Mouse (Mus musculus) brain, embryonic 14.5 days (tissue): ENCODE measurements around the gene Gm21970. TPM values are rescaled to one million over a fixed set of nuclear protein-coding genes. Genes with fewer than 3 reads are reported as not detected.

Experiments used
- DNase-seq: peaks from one replicate; pipeline ENCODE4 v3.0.0-alpha.2; 2011; ENCODE audit warnings: low read depth
- CTCF ChIP-seq: fragments of 200-500 bp; IDR thresholded peaks from 2 replicates; pipeline ENCODE4 v1.5.1; 2012; ENCODE audit warnings: inconsistent platforms, mild to moderate bottlenecking, moderate library complexity, borderline replicate concordance; ENCODE audit not compliant: insufficient read depth, insufficient read length; ENCODE audit errors: extremely low read depth
- POLR2A ChIP-seq: fragments of 200-500 bp; IDR thresholded peaks from 2 replicates; pipeline ENCODE4 v1.6.1; 2012; ENCODE audit warnings: mild to moderate bottlenecking, inconsistent platforms, borderline replicate concordance; ENCODE audit not compliant: poor library complexity, insufficient read depth, insufficient read length, severe bottlenecking; ENCODE audit errors: extremely low read depth
- polyA plus RNA-seq: library from polyadenylated mRNA; depleted of rRNA; stranded (reverse); fragments of >200 nt; gene quantifications from 2 replicates; pipeline ENCODE4 v1.2.3, GENCODE M21; 2012; rRNA removed

Gene Gm21970
- polyA plus RNA-seq = 0.11 TPM in 1 of 2 replicates, not detected in the other

DNA sequence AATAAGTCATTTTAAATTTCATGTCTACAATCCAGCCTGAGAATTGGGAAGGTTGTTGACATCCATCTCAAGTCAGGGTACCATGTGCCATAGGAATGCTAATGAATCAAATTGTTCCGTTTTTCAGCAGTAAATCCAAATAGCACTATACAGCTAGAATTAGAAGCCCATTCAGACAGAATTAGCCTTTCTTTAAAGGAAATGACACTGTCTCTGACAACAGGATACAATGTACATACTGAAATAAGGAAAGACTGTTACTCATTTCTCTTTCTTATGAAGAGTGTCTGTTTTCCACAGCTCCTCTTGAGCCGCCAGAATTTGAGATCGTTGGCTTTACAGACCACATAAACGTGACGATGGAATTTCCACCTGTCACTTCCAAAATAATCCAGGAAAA is at the start of gene Gm21970:
Gene Gm21970, plus strand, starts transcription at position 301 of the 400 bp plus-strand sequence.
- TF ChIP-seq CTCF (no peak), POLR2A (no peak)
- no peak for DNase-seq

DNA sequence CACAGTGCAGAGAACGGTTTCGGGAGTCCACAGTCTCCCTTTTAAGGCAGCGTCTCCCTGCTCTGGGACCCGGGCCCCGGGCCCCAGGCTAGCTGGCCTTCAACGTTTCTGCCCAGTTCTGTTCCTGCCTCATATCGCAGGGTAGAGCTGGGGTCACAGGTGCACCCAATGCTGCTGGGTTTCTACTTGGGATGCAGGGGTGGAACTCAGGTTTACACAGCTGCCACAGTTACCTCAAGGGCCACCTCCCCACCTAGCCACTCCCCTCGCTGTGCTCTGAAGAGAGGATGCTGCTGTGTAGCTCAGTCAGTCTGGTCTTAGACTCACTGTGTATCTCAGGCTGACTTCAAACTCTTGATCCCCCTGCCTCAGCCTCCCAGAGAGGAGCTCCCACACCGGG is 45.0 kb upstream of the Gm21970 start:
- TF ChIP-seq CTCF (no peak), POLR2A (no peak)
- DNase-seq = no peak

DNA sequence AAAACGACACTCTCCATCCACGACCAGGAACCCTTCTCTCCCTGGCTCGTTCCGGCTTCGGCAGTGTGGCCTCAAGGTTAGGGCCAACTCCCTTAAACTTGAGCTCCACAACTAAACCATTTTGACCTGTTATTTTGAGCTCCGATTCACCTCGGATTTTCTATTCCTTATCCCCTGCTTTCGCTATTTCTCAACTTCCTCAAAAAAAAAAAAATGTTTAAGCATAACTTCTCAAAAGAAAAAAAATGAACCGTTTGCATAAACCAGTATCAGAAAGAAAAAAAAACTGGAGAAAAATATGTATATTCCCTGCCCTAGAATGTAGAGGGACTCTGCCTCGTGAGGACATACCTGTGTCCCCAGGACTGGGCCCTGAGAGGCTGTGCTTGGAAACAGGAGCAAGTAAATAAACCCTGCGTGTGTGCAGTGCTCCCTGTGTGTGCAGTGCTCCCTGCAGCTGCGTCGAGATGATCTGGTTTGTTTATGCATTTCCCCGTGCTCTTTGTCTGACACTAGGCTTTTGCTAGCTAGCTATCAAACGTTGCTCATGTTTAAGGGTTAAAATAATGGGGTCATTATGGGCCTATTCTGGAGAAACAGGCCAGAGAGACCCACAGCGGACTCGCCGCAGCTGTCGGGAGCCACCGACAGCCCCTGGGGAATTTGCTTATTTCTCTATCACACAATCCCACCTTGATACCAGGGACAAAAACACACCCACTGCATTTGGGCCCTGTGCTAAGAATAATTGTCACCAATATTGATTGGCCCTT is 43.8 kb upstream of the Gm21970 start:
- TF ChIP-seq POLR2A (no peak), CTCF (no peak)
- peak; percentile 63 for DNase-seq

DNA sequence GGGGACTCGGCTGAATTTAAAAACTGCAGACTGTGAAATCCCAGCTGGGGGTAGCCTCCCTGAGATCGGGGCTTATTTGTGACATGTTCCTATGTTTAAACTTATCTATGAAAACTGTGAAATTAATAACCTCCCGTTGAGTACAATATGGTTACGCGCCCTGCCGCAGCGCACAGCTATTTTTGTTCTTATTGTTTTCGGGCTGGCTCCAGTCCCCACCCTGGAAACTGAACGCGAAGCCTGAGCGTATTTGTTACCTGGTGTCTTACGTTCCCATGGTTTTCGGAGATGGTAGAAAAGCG is 43.3 kb upstream of the Gm21970 start:
- DNase-seq = no peak
- no peak for TF ChIP-seq POLR2A
- TF ChIP-seq CTCF = no peak

DNA sequence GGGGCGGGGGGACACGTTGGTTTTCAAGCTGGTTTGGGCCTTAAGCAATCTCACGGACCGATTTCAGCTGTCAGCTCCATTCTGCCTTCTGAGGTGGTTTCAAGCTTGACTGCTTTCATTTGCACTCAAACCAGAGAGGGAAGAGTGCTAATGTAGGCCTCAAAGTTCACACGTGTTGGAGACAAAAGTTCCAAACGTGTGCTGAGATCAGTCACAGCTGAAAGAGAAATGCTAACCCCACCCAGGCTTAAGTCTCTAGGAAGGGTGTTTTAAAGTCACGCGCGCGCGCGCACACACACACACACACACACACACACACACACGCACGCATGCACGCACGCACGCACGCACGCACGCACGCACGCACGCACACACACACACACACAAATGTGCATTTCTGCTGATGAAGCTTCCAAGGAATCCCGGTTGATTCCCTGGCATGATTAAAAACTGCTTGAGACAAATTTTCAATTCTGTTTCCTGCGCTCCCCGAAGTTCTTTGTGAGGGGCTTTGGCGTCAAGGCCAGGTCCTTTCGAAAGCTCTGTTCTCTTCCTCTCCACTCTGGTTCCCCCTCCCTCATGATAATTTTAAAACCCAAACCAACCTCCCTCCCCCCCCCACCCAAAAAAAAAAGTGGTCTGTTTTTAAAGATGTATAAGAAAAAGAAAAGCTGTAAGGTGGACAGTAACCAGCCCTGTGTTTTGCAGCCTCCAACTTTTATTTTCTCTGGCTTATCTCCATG is 42.8 kb upstream of the Gm21970 start:
- TF ChIP-seq CTCF (no peak), POLR2A (no peak)

DNA sequence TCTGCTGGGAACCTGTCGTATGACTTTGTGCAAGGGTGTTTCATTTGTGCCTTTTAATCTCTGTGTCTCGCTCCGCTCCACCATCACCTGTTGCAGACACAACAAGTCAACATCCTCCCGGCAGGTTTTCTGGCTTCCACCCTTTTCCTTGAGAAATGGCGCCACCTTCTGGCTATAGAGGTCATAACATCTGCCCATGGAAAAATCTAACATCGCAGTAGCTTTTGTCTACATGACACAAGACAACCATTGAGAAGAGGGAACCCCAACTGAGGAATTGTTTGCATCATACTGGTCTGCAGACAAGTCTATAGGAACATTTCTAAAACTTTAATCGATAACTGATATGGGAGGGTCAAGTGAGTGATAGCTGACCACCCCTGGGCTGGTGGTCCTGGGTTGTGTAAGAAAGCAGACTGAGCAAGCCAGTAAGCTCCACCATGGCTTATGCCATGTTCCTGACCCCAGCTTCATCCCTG is 39.4 kb upstream of the Gm21970 start:
- peak; percentile 95 for DNase-seq
- TF ChIP-seq POLR2A (no peak), CTCF (peak; percentile 87)

More for the DNA sequence above, 42.8 kb upstream of the Gm21970 start:
- DNase-seq = peak; percentile 48

DNA sequence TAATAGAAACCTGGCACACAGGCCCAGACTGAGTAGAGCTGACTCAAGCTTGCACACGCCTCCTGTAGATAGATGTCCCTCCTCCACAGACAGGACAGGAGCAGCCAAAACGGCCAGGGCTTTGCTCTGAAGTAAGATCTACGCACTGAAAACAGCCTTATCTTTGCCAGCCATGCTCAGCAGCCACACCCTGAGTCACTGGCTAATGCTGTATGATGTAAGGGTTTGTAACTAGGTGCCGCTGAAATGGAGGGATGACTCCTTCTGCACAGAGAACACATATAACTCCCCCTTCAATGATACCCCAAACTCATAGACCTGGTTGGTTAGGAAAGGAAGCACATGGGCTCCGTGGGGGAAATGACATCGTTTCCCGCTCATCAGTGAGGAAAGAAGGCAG is 38.8 kb upstream of the Gm21970 start:
- DNase-seq = no peak
- TF ChIP-seq POLR2A (no peak), CTCF (no peak)

DNA sequence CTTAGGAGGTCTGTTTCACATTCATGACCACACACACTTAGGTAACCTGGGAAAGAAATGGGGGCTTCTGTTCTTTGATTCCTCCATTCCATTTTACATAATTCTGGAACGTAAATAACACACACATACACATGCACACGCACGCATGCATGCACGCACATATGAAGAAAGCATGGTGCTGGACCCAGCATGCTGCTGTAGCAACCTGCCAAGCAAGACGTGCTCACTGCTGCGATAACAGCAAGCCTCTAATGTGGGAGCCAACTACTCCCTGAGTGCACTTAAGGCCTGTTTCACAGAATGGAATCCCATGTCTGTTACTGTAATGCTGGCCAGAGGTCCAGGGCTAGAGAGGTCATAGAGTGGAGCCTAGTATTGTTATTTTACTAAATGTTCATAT is 38.3 kb upstream of the Gm21970 start:
- DNase-seq = no peak
- TF ChIP-seq POLR2A = no peak
- no peak for TF ChIP-seq CTCF

DNA sequence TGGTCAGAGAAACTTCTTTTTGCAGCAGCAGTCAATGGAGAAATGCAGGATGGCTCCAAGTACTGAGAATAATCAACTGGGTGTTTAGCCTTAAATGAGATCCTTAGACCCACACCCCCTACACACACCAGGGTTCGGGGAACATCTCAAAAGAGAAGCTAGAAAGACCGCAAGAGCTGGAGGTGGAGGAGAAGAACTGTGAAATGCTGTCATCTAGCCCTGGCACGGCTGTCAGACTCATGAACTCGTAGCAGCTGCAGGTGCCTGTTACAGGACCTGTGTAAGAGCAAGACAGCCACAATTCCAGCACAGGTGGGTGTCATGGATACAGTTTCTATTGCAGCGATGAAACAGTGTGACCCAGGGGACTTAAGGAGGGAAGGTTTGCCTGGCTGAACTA is 37.9 kb upstream of the Gm21970 start:
- TF ChIP-seq POLR2A = no peak
- no peak for TF ChIP-seq CTCF
- DNase-seq = no peak

DNA sequence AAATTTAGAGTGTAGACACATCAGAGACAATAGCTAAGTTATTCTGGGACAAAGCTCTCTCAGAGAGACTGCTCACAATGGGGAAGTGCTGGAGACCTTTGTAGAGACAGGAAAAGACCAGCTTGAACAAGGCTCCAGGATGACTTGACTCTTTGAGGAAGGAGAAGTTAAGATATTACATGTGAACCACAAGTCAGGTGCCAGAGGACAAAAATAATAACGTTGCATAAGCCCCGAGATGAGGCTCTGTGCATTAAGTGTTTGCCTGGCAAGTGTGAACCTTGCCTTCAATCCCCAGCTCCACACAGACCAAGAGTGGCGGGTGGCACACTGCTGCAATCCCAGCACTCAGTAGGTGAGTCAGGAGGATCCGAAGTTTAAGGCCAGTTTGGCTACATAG is 36.9 kb upstream of the Gm21970 start:
- no peak for DNase-seq
- TF ChIP-seq POLR2A = no peak
- TF ChIP-seq CTCF = no peak

DNA sequence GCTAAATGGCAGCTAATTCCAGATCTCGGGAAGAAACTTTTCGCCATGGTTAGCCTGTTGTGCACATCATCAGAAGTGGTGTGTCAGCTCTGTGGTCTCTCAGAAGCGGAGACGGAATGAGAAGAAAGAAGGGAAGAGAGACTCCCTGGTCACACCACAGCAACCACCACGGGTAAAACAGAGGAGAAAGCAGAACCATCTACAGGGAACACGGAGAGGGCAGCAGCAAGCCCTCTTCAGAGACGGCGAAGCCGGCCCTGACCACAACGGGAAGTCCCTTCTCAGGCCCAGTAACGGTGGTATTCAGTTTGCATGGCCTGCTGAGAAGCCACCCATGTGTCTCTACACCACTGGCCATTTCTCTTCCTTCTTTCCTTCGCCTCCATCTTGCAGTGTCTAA is 36.4 kb upstream of the Gm21970 start:
- DNase-seq = no peak
- TF ChIP-seq POLR2A (no peak), CTCF (no peak)
